Mouse (Mus musculus) cerebellum, adult 2 months (tissue): ENCODE results near the gene Svs5.

Experiments used
- CTCF ChIP-seq: fragments of 200-500 bp; IDR thresholded peaks from 2 replicates; pipeline ENCODE4 v1.5.1; 2011; ENCODE audit warnings: low read depth, mild to moderate bottlenecking, control low read depth, low read length, moderate library complexity, borderline replicate concordance; ENCODE audit not compliant: insufficient read depth
- POLR2A ChIP-seq: fragments of 200-500 bp; IDR thresholded peaks from 2 replicates; pipeline ENCODE4 v1.6.1; 2011; ENCODE audit warnings: low read length, control low read depth, borderline replicate concordance; ENCODE audit not compliant: insufficient read depth

DNA sequence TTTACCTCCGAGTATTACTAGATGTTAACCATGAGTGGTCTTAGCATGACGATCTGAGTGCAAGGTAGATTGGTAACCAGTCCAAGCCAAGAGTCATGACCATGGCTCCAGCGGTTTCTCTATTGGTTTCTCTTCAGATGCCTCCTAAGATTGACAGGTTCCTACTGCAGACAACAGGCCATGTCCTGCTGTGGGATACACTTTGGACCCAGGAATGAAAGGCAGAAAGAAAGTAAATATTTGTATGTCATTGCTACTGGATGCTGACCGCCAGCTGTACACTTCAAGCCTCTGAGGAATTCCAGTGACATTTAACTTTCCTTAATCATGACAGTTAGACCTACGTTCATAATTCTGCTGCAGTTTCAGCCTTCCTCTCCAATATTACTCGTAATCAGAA lies 11.6 kb upstream of the Svs5 start:
- TF ChIP-seq CTCF (no peak), POLR2A (no peak)
